Mouse (Mus musculus): ENCODE measurements around the gene Gramd1a. TPM values are rescaled to one million over a fixed set of nuclear protein-coding genes. Genes with fewer than 3 reads are reported as not detected.

The Gramd1a gene
- polyA plus RNA-seq, 1 experiment from 2014 or later: 171 TPM

DNA sequence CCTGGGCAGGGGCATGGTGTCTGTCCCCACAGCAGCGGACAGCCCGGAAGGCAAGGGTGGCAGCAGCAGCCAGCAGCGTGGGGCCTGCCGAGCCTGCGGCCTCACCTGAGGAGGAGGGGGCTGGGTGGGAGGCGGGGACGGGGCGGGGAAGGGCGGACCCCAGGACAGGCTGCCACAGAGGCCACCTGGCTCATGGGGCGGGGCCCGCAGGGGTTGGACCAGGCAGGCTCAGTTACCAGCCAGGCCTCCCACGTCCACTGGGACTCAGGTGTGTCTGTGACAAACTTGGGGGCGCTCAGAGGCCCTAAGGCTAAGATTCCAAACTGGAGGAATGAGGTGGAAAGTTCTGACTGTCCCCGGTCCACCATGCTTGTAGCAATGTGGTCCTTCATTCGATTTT is 40.5 kb downstream of the Gramd1a start, which contains the start of gene Hpn:
TSS of gene Hpn (minus strand) at position 109 of the 400 bp plus-strand sequence.
- Histone ChIP-seq H3K4me3 (no peak within 1 kb of the TSS), H3K9me3 (replicated peaks) (no peaks in the 10 kb centered on the region), H3K4me1 (no peaks in the 10 kb centered on the region), H3K36me3 (ENCODE audit: poor library complexity, severe bottlenecking) (no peaks in the 10 kb centered on the region), H3K4me2 (no peak within 1 kb of the TSS), H3K27ac (no peak within 1 kb of the TSS), H3K27me3 (no peaks in the 10 kb centered on the region; the same call in 1 of the 2 replicates), H3K9ac (no peak within 1 kb of the TSS)
- WGBS: 22% methylated on average over 13 of the region's 15 CpGs
- ATAC-seq: no peak

DNA sequence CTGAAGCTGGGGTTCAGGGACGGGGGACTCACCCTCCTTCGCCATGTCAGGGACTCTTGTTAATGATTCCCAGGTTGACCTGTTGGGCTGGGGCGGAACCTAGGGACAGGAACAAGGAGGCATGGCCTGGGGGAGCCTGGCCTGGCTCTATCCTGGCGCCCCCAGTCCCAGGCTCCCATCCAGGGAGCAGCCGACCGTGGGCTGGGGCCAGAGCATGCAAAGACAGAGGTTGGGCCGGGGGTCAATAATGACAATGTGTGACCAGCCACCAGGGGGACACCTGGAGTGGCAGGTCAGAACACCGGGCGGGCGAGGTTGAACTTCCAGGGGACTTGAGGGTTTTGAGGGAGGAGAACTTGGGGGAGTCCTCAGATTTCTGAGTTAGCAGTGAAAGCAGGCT is 41.0 kb downstream of the Gramd1a start:
- 46% methylated on average over 10 of the region's 10 CpGs for WGBS
- H3K9ac ChIP-seq: no peak overlapping the region

DNA sequence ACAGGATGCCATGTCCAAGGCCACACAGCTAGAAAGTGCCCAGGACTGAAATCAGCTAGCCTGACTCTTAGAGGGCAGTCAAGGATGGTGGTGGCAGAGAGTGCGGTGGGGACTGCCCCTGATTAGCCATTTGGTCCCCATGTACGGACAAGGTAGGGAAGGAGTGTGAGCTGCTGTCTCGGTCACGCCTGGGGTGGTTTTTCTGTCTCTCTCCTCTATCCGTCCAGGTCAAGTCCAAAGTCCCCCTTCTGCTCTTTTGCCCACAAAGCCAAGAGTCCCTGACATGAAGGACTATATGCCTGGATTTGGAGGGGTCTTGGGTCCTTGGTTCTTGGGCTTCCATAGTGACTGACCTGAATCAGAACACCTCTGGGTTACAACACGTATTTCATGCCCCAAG is 41.9 kb downstream of the Gramd1a start:
- no peak overlapping the region for H3K9ac ChIP-seq
- 87% methylated on average over 6 of the region's 6 CpGs for WGBS
- no peaks in the 10 kb centered on the region for H3K9me3 ChIP-seq (replicated peaks)
- no peak overlapping the region for H3K27ac ChIP-seq
- H3K4me1 ChIP-seq: no peaks in the 10 kb centered on the region
- H3K36me3 ChIP-seq (ENCODE audit: poor library complexity, severe bottlenecking): no peaks in the 10 kb centered on the region
- H3K4me2 ChIP-seq: no peak overlapping the region
- H3K27me3 ChIP-seq: no peaks in the 10 kb centered on the region; the same call in 1 of the 2 replicates
- ATAC-seq: no peak
- H3K4me3 ChIP-seq: no peak overlapping the region

More for the DNA sequence above, 41.0 kb downstream of the Gramd1a start:
- Histone ChIP-seq H3K27me3 (no peaks in the 10 kb centered on the region; the same call in 1 of the 2 replicates), H3K9me3 (replicated peaks) (no peaks in the 10 kb centered on the region), H3K4me3 (no peak overlapping the region), H3K36me3 (ENCODE audit: poor library complexity, severe bottlenecking) (no peaks in the 10 kb centered on the region), H3K27ac (no peak overlapping the region), H3K4me1 (no peaks in the 10 kb centered on the region), H3K4me2 (no peak overlapping the region)
- ATAC-seq: no peak

DNA sequence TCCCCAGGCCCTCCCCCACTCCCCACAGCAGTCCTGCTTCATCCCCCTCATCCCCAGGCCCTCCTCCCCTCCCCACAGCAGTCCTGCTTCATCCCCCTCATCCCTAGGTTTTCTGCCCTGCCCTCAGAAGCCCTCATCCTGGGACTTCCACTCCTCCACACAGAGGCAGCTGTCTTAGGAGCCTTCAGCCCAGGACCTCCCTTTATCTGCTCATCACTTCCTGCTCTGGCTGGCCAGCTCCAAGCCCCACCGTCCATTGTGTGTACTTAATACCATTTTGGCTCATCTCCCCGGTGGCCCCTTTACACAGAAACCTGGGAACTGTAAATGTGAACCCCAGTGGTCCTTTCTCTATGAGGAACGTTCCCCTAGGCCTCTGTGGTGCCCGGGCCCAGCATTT is 43.7 kb downstream of the Gramd1a start:
- Histone ChIP-seq H3K4me2 (no peak overlapping the region), H3K27ac (no peak overlapping the region), H3K4me3 (no peak overlapping the region), H3K9ac (no peak overlapping the region), H3K9me3 (replicated peaks) (no peaks in the 10 kb centered on the region), H3K36me3 (ENCODE audit: poor library complexity, severe bottlenecking) (no peaks in the 10 kb centered on the region), H3K4me1 (no peaks in the 10 kb centered on the region), H3K27me3 (no peaks in the 10 kb centered on the region; the same call in 1 of the 2 replicates)
- 21% methylated on average over 4 of the region's 4 CpGs for WGBS
- ATAC-seq: no peak

DNA sequence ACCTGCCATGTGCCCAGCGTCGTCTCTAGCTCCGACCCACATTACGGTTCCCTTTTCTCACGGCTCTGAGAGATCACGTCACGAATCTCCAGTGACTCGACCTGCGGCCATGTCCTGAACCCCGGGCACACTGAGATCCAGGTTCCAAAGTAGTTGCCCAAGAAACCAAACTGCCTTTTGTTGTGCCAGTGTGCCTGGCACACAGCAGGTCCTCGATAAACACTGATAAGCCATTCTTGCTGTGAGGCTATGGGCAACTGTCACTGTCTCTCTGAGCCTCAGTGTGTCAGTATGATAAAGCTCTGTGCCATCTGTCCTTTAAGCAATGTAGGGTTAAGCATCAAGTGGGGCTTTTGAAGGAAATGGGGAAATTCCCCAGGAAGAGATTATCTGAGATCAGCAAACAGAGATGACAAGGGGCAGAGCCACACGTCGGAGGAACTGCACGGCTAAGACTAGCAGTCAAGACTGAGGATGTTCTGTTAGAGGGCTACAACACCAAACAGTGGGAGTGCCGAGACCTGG is 44.8 kb downstream of the Gramd1a start:
- no peak overlapping the region for H3K9ac ChIP-seq
- no peak overlapping the region for H3K4me2 ChIP-seq
- H3K9me3 ChIP-seq (replicated peaks): no peaks in the 10 kb centered on the region
- no peaks in the 10 kb centered on the region; the same call in 1 of the 2 replicates for H3K27me3 ChIP-seq
- no peak overlapping the region for H3K27ac ChIP-seq
- H3K36me3 ChIP-seq (ENCODE audit: poor library complexity, severe bottlenecking): no peaks in the 10 kb centered on the region
- no peak for ATAC-seq
- no peaks in the 10 kb centered on the region for H3K4me1 ChIP-seq
- 84% methylated on average over 15 of the region's 15 CpGs for WGBS
- no peak overlapping the region for H3K4me3 ChIP-seq

DNA sequence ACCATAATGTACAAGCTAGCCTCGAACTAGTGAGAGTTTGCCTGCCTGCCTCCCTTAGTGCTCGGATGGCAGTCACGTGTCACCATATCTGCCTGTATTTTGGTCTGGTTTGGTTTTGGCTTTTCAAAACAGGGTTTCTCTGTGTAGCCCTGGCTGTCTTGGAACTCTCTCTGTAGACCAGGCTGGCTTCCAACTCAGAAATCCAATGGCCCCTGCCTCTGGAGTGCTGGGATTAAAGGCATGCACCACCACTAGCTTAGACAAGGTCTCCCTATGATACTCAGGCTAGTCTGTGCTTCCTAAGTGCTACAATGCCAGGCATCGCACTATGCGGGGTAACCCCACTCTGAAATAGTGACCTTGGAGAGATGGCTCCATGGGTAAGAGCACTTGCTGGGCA is 45.9 kb downstream of the Gramd1a start:
- H3K4me1 ChIP-seq: no peaks in the 10 kb centered on the region
- WGBS: 92% methylated on average over 5 of the region's 5 CpGs
- no peak for ATAC-seq
- no peak overlapping the region for H3K27ac ChIP-seq
- H3K9ac ChIP-seq: no peak overlapping the region
- H3K4me3 ChIP-seq: no peak overlapping the region
- H3K4me2 ChIP-seq: no peak overlapping the region
- H3K27me3 ChIP-seq: no peaks in the 10 kb centered on the region
- no peaks in the 10 kb centered on the region for H3K9me3 ChIP-seq (replicated peaks)
- H3K36me3 ChIP-seq (ENCODE audit: poor library complexity, severe bottlenecking): no peaks in the 10 kb centered on the region

DNA sequence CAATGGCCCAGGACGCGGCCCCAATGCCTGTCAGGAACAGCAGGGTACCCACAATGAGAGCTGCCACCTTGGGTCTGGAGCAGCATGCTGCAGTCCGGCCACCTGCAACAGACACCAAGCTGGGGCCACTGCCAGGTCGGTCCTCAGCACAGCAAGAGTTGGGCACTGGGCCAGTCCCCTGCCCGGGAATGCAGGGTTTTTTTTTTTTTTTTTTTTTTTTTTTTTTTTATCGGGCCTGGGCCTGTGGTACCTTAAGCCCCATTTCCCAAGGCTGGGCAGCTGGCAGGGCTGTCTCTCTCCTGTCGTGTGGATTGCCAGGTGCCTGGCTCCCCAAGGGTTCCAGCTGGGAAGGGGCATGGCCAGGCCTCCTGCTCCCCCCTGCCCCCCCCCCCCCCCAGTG is 46.6 kb downstream of the Gramd1a start:
- Histone ChIP-seq H3K36me3 (ENCODE audit: poor library complexity, severe bottlenecking) (no peaks in the 10 kb centered on the region), H3K27me3 (no peaks in the 10 kb centered on the region), H3K9ac (no peak overlapping the region), H3K4me1 (no peaks in the 10 kb centered on the region), H3K4me2 (no peak overlapping the region), H3K9me3 (replicated peaks) (no peaks in the 10 kb centered on the region), H3K27ac (no peak overlapping the region), H3K4me3 (no peak overlapping the region)
- ATAC-seq: no peak
- WGBS: 30% methylated on average over 6 of the region's 7 CpGs

DNA sequence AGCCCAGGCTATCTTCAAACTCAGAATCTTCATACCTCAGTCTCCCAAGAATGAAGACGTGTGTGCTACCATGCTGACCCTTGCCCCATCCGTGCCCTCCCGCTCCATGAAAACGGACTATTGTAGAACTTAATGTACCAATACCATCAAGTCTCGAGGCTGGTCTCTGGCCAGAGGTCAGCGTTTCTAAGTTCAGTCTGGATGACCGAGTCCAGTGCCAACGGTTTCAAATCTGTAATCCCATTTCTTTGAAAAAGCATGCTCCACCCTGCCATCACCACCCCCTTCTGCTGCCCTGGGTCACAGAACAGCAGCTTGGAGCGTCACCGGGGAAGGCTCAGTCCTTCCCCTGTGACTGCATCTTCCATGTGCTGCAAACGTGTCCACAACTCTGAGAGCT is 47.9 kb downstream of the Gramd1a start:
- Histone ChIP-seq H3K36me3 (ENCODE audit: poor library complexity, severe bottlenecking) (no peaks in the 10 kb centered on the region), H3K4me3 (no peak overlapping the region), H3K9me3 (replicated peaks) (no peaks in the 10 kb centered on the region), H3K4me2 (no peak overlapping the region), H3K4me1 (no peaks in the 10 kb centered on the region), H3K27ac (no peak overlapping the region), H3K27me3 (no peaks in the 10 kb centered on the region), H3K9ac (no peak overlapping the region)
- ATAC-seq: no peak
- 87% methylated on average over 11 of the region's 11 CpGs for WGBS

DNA sequence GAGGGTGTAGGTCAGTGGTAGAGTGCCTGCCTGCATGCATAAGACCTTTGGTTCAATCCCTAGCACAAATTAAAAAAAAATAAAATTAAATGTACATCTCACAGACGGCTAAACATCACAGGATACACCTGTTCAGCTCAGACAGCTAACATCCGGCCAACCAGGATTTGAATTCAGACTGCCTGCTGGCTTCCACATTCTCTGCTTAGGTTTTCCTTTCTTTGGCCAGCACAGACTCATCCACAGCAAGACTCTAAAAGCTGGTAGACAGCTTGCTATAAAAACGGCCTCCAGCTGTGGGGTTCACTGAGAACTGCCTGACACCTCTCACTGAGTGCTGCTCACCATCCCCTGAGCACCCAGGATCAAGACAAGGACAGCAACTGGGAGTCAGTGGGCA is 49.5 kb downstream of the Gramd1a start:
- Histone ChIP-seq H3K9me3 (replicated peaks) (no peaks in the 10 kb centered on the region), H3K27me3 (no peaks in the 10 kb centered on the region), H3K4me2 (no peak overlapping the region), H3K36me3 (ENCODE audit: poor library complexity, severe bottlenecking) (no peaks in the 10 kb centered on the region), H3K9ac (no peak overlapping the region), H3K27ac (no peak overlapping the region), H3K4me3 (no peak overlapping the region), H3K4me1 (no peaks in the 10 kb centered on the region)
- no peak for ATAC-seq
- 63% methylated on average over 3 of the region's 3 CpGs for WGBS

DNA sequence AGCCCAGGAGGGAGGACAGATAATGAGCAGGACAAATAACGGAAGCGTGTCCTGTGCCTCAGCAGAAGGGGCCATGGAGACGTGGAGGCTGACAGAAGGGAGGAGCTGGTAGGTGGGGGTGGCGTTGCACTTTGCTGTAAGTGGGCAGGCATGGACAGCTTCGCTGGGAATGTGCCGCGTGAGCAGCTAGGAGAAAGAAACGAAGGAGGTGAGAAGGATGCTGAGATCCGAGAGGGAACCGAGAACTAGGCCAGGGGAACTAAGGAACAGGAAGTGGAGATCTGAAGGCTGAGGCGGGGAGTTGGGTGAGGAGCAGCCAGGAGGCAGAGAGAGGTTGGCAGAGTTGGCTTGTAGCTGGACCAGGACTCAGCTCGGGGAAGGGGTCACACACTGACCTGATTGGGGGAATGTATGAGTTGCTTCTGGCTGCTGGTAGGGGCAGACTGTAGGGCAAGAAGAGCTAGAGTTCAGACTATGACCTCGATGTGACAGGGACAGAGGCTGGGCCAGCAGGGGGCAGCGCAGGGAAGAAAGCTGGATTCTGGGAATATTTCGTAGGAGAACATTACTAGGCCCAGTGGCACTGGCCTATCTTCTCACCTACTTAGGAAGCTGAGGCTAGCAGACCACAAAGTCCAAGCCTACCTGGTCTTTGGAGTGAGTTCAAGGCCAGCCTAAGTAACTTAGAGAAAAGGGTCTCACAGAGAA is 50.5 kb downstream of the Gramd1a start:
- Histone ChIP-seq H3K4me3 (no peak overlapping the region), H3K27ac (no peak overlapping the region), H3K4me2 (no peak overlapping the region), H3K4me1 (no peaks in the 10 kb centered on the region), H3K9ac (no peak overlapping the region), H3K36me3 (ENCODE audit: poor library complexity, severe bottlenecking) (no peaks in the 10 kb centered on the region), H3K9me3 (replicated peaks) (no peaks in the 10 kb centered on the region), H3K27me3 (no peaks in the 10 kb centered on the region)
- 76% methylated on average over 15 of the region's 15 CpGs for WGBS
- ATAC-seq: no peak

DNA sequence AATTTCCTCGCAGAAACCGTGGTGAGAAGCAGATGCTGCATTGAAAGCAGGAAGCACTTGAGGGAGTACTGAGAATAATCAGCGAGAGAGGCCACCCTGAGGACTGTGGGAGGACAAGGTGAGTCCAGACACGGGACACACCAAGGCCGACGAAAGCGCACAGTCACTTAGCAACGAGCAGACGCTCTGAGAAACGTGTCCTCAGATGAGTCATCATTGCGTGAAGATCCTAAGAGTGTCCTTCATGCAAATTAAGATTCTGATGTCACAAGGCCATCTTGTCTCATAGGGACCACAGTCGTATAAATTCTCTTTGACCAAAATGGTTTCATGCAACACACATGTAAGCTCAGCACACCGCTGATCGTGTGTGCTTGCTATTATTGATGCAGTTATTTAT is 54.9 kb downstream of the Gramd1a start:
- Histone ChIP-seq H3K36me3 (ENCODE audit: poor library complexity, severe bottlenecking) (no peaks in the 10 kb centered on the region), H3K4me3 (no peak overlapping the region), H3K4me1 (no peaks in the 10 kb centered on the region), H3K27me3 (no peaks in the 10 kb centered on the region), H3K4me2 (no peak overlapping the region), H3K27ac (no peak overlapping the region), H3K9ac (no peak overlapping the region), H3K9me3 (replicated peaks) (no peaks in the 10 kb centered on the region)
- whole genome bisulfite sequencing: 83% methylated on average over 14 of the region's 14 CpGs
- no peak for ATAC-seq

DNA sequence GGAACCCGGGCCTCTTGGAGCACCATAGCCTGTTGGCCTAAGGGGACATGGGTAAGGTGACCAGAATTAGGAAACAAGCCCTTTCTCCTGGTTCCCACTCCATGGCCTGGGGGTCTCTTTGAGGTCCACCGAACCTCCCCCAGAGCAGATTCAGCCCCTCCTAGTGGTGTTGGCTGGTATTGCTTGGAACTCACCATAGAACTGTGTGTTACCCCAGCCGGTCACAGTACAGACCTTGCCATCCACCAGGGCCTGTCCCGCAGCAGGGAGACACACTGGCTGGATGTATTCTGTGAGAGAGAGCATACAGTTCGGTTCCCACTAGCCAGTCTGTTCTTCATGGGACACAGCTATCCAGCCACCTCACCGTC is 56.1 kb downstream of the Gramd1a start:
- 88% methylated on average over 6 of the region's 6 CpGs for WGBS
- Histone ChIP-seq H3K27me3 (no peaks in the 10 kb centered on the region), H3K27ac (no peak overlapping the region), H3K4me2 (no peak overlapping the region), H3K4me1 (no peaks in the 10 kb centered on the region), H3K9me3 (replicated peaks) (no peaks in the 10 kb centered on the region), H3K4me3 (no peak overlapping the region), H3K36me3 (ENCODE audit: poor library complexity, severe bottlenecking) (no peaks in the 10 kb centered on the region), H3K9ac (no peak overlapping the region)
- ATAC-seq: no peak

Data from forebrain, embryonic 13.5 days (tissue).